Mouse (Mus musculus) olfactory bulb, adult 2 months (tissue): ENCODE data around the gene Erc2.

Experiments
- CTCF ChIP-seq: fragments of 200-500 bp; IDR thresholded peaks from 2 replicates; pipeline ENCODE4 v1.5.1; 2012; ENCODE audit warnings: low read depth, mild to moderate bottlenecking, low read length, moderate library complexity; ENCODE audit not compliant: insufficient read depth
- POLR2A ChIP-seq: fragments of 200-500 bp; IDR thresholded peaks from 2 replicates; pipeline ENCODE4 v1.6.1; 2012; ENCODE audit warnings: mild to moderate bottlenecking, low read depth, low read length, moderate library complexity; ENCODE audit not compliant: insufficient read depth

DNA sequence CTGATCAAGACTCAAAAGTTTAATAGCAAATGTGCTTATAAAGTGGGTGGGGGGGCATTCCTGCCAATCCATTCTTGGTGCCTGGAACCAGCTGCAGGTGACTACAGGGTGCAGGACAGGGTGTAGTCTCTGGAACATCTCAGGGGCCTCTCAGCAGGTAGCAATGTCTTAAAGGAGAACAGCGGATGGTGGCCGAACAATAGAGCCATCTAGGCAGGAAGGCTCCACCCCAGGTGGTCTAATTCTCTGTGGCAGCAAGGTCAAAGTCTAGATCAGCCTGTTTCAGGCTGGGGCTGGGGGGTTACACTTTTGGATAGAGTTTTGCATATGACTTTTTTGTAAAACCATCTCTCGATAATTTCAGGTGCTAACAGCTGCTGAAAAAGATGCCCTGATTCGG is 51.9 kb downstream of the Erc2 start:
- TF ChIP-seq CTCF (no peak), POLR2A (no peak)
